Mouse (Mus musculus) hindbrain, embryonic 10.5 days (tissue): ENCODE measurements around the gene Kiss1r. TPM values are rescaled to one million over a fixed set of nuclear protein-coding genes. Genes with fewer than 3 reads are reported as not detected.

Experiments used
- DNase-seq: peaks from one replicate; pipeline ENCODE4 v3.0.0-alpha.2; 2017; ENCODE audit warnings: low spot score
- H3K27ac ChIP-seq: fragments of 300-500 bp; sonication (generic); 2 replicates; pipeline ENCODE4 v1.5.1; 2016; ENCODE audit warnings: mild to moderate bottlenecking, moderate library complexity
- H3K27me3 ChIP-seq: fragments of 300-500 bp; sonication (generic); 2 replicates; pipeline ENCODE4 v1.6.1; 2016; ENCODE audit warnings: mild to moderate bottlenecking; ENCODE audit not compliant: poor library complexity, insufficient read depth, severe bottlenecking
- H3K36me3 ChIP-seq: fragments of 300-500 bp; sonication (generic); 2 replicates; pipeline ENCODE4 v1.6.1; 2016; ENCODE audit warnings: mild to moderate bottlenecking, moderate library complexity
- H3K4me1 ChIP-seq: fragments of 300-500 bp; sonication (generic); replicated peaks from 2 replicates; pipeline ENCODE4 v1.6.1; 2016; ENCODE audit warnings: mild to moderate bottlenecking
- H3K4me3 ChIP-seq: fragments of 300-500 bp; sonication (generic); 2 replicates; pipeline ENCODE4 v1.5.1; 2016; ENCODE audit warnings: mild to moderate bottlenecking, moderate library complexity
- H3K9me3 ChIP-seq: fragments of 300-500 bp; sonication (generic); 2 replicates; pipeline ENCODE4 v1.6.1; 2016; ENCODE audit warnings: mild to moderate bottlenecking, moderate library complexity
- WGBS: fragments of 180-500 bp; shearing (Covaris S2); methylation state at CpG from one replicate; pipeline ENCODE4 v1.1.7; 2016; 5-methylcytosine and 5-hydroxymethylcytosine counted together
- polyA plus RNA-seq: library from polyadenylated mRNA; unstranded; fragments of >200 nt; fragmentation: Nextera tagmentation; extraction: Ambion mirVana; gene quantifications from 2 replicates; pipeline ENCODE4 v1.2.1, GENCODE M21; 2016

The Kiss1r gene
- polyA plus RNA-seq, 1 experiment from 2014 or later: 0.72 TPM

DNA sequence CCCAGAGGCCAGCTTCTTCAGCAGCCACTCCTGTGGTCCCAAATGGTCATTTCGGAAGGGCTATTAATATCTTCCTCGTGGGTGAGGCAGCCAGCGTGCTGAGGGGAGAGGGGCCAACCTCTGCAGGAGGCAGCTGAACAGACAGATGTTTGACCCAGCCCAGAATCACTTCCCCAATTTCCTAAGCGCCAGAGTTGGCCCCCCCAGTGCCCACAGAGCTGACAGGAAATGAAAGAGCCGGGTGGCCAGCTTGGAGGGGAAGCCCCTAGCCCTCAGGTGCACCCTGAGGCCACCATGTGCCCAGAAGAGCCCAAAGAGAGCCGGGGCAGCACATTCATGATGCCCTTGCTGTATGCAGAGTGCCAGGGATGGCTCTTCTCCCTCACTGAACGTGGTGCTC is 24.0 kb downstream of the Kiss1r start:
- WGBS: 71% methylated on average over 7 of the region's 7 CpGs
- no peak overlapping the region for H3K4me3 ChIP-seq
- peaks cover 91% of the 10 kb centered on the region for H3K27me3 ChIP-seq
- H3K36me3 ChIP-seq: peaks cover 55% of the 10 kb centered on the region
- H3K4me1 ChIP-seq: peaks cover 80% of the 10 kb centered on the region
- DNase-seq: no peak
- no peaks in the 10 kb centered on the region for H3K9me3 ChIP-seq
- H3K27ac ChIP-seq: no peak overlapping the region

GRCm38 (mm10) chr10:79942988-79943387 is 26.2 kb downstream of the Kiss1r start:
- WGBS: 82% methylated on average over 1 of the region's 1 CpGs
- no peak for DNase-seq
- Histone ChIP-seq H3K27me3 (peaks cover 79% of the 10 kb centered on the region), H3K9me3 (no peaks in the 10 kb centered on the region), H3K36me3 (peaks cover 49% of the 10 kb centered on the region), H3K4me1 (peaks cover 79% of the 10 kb centered on the region), H3K27ac (peak overlapping the region; percentile 85; the same call in 1 of the 2 replicates), H3K4me3 (no peak overlapping the region)

GRCm38 (mm10) chr10:79943471-79943901 is 26.7 kb downstream of the Kiss1r start:
- Histone ChIP-seq H3K27ac (peak overlapping the region; percentile 85; the same call in 1 of the 2 replicates), H3K4me1 (peaks cover 74% of the 10 kb centered on the region), H3K4me3 (no peak overlapping the region), H3K9me3 (no peaks in the 10 kb centered on the region), H3K27me3 (peaks cover 77% of the 10 kb centered on the region), H3K36me3 (peaks cover 47% of the 10 kb centered on the region)
- 82% methylated on average over 9 of the region's 9 CpGs for WGBS
- no peak for DNase-seq

DNA sequence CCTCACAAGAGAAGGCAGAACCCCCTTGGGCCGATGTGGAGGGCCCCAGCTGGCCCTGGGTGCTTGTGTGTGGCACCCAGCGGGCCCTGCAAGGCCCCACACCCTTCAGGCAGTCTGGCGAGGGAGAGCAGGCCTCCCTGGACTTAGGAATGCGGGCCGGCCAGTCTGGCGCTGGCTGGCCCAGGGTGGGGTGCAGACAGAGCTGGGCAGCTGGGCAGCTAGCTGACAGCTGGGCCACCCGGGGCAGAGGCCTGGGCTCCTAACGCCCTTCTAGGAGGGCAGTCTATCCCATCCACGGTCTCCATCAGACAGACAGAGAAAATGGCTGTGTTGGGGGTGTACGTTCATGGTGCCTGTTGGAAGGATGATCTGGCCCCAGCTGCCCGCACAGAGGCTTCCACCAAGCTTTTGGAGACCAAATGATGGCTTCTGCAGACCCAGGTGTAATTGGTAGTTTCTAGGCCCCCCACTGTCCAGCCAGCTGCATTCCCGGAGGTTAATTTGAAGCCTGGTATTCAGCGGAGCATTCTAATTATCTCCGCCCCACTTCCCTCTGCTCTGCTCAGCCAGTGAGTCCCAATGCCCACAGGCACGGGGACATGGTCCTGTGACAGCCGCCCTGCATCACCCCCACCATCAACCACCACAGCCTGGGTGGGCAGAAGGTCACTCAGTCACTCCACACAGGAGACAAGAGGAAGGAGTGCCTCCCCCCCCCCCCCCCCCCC is 28.9 kb downstream of the Kiss1r start:
- H3K4me1 ChIP-seq: peaks cover 60% of the 10 kb centered on the region
- peak overlapping the region; percentile 85 for H3K27ac ChIP-seq
- no peaks in the 10 kb centered on the region for H3K9me3 ChIP-seq
- peaks cover 76% of the 10 kb centered on the region for H3K27me3 ChIP-seq
- WGBS: 20% methylated on average over 16 of the region's 16 CpGs
- DNase-seq: peak; percentile 71
- H3K36me3 ChIP-seq: peaks cover 55% of the 10 kb centered on the region
- peak overlapping the region; percentile 26 for H3K4me3 ChIP-seq

GRCm38 (mm10) chr10:79946752-79947322 is 30.1 kb downstream of the Kiss1r start:
- H3K9me3 ChIP-seq: no peaks in the 10 kb centered on the region
- H3K4me3 ChIP-seq: peak overlapping the region; percentile 26
- no peak for DNase-seq
- H3K27me3 ChIP-seq: peaks cover 76% of the 10 kb centered on the region
- WGBS: 12% methylated on average over 7 of the region's 7 CpGs
- H3K4me1 ChIP-seq: peaks cover 56% of the 10 kb centered on the region
- H3K27ac ChIP-seq: peak overlapping the region; percentile 85
- peaks cover 55% of the 10 kb centered on the region for H3K36me3 ChIP-seq

- Histone ChIP-seq H3K9me3 (no peaks in the 10 kb centered on the region), H3K4me3 (peak overlapping the region; percentile 26; the same call in 1 of the 2 replicates), H3K27ac (peak overlapping the region; percentile 85), H3K36me3 (peaks cover 52% of the 10 kb centered on the region), H3K4me1 (peaks cover 56% of the 10 kb centered on the region), H3K27me3 (peaks cover 74% of the 10 kb centered on the region)
- no peak for DNase-seq
- 78% methylated on average over 6 of the region's 6 CpGs for WGBS
These were observed 30.7 kb downstream of the Kiss1r start for GRCm38 (mm10) chr10:79947502-79947901.

DNA sequence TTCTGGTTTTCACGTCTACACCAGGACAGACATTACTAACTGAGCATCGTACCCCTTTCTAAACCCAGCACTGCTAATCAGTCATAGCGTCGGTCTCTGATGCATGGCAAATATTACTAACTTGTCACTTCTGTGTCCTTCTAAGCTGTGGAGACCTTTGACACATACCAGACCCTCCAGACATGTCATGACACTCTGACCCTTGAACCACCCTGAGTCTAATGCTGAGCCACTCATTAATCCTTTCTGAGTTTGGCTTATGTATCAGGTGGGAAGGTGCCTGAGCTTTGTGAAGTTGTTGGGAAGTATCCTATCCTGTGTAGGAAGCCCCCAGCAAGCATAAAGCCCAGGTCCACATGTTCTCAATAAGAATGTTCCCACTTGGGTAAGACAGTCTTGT is 33.1 kb downstream of the Kiss1r start:
- no peaks in the 10 kb centered on the region for H3K9me3 ChIP-seq
- no peak overlapping the region for H3K4me3 ChIP-seq
- peaks cover 68% of the 10 kb centered on the region for H3K36me3 ChIP-seq
- DNase-seq: no peak
- 93% methylated on average over 4 of the region's 4 CpGs for WGBS
- no peak overlapping the region for H3K27ac ChIP-seq
- peaks cover 41% of the 10 kb centered on the region for H3K4me1 ChIP-seq
- peaks cover 73% of the 10 kb centered on the region; the same call in 1 of the 2 replicates for H3K27me3 ChIP-seq

GRCm38 (mm10) chr10:79950661-79951060 is 33.9 kb downstream of the Kiss1r start:
- Histone ChIP-seq H3K4me3 (no peak overlapping the region), H3K9me3 (no peaks in the 10 kb centered on the region), H3K4me1 (peaks cover 37% of the 10 kb centered on the region), H3K27ac (no peak overlapping the region), H3K27me3 (peaks cover 75% of the 10 kb centered on the region), H3K36me3 (peaks cover 68% of the 10 kb centered on the region)
- no peak for DNase-seq
- WGBS: 79% methylated on average over 18 of the region's 18 CpGs

DNA sequence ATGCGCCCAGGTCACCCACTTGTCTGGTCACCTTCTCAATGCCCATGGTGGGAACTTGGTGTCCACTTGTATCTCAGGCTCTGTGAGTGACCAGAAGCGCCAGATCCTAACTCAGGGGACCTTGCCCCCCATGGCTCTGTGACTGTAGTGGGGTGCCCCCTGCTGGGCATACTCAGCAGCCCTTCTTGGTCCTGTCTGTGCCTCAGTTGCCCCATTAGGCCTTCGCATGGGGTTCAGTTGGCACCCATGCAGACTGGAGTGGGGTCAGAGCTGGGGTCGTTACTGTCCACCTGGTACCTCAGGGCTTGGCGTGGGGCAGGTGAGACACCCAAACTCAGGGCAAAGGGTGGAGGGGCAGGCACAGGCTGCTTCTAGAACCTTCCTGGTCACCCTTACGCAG is 37.2 kb downstream of the Kiss1r start:
- DNase-seq: no peak
- H3K4me3 ChIP-seq: no peak overlapping the region; the same call in 1 of the 2 replicates
- no peak overlapping the region for H3K27ac ChIP-seq
- no peaks in the 10 kb centered on the region for H3K9me3 ChIP-seq
- 89% methylated on average over 6 of the region's 6 CpGs for WGBS
- H3K36me3 ChIP-seq: peaks cover 47% of the 10 kb centered on the region
- peaks cover 37% of the 10 kb centered on the region for H3K4me1 ChIP-seq
- peaks cover 74% of the 10 kb centered on the region for H3K27me3 ChIP-seq

GRCm38 (mm10) chr10:79955691-79956090 is 38.9 kb downstream of the Kiss1r start:
- DNase-seq: no peak
- no peaks in the 10 kb centered on the region for H3K9me3 ChIP-seq
- peak overlapping the region; percentile 13; the same call in 1 of the 2 replicates for H3K27ac ChIP-seq
- peaks cover 58% of the 10 kb centered on the region for H3K27me3 ChIP-seq
- peaks cover 38% of the 10 kb centered on the region for H3K4me1 ChIP-seq
- peak overlapping the region; percentile 2; the same call in 1 of the 2 replicates for H3K4me3 ChIP-seq
- peaks cover 30% of the 10 kb centered on the region for H3K36me3 ChIP-seq
- 71% methylated on average over 9 of the region's 9 CpGs for WGBS

GRCm38 (mm10) chr10:79956643-79957154 is 39.9 kb downstream of the Kiss1r start:
- 20% methylated on average over 4 of the region's 4 CpGs for WGBS
- no peak for DNase-seq
- Histone ChIP-seq H3K36me3 (peaks cover 26% of the 10 kb centered on the region), H3K27me3 (peaks cover 48% of the 10 kb centered on the region), H3K4me1 (peaks cover 43% of the 10 kb centered on the region), H3K4me3 (no peak overlapping the region), H3K27ac (peak overlapping the region; percentile 66; the same call in 1 of the 2 replicates), H3K9me3 (no peaks in the 10 kb centered on the region)

DNA sequence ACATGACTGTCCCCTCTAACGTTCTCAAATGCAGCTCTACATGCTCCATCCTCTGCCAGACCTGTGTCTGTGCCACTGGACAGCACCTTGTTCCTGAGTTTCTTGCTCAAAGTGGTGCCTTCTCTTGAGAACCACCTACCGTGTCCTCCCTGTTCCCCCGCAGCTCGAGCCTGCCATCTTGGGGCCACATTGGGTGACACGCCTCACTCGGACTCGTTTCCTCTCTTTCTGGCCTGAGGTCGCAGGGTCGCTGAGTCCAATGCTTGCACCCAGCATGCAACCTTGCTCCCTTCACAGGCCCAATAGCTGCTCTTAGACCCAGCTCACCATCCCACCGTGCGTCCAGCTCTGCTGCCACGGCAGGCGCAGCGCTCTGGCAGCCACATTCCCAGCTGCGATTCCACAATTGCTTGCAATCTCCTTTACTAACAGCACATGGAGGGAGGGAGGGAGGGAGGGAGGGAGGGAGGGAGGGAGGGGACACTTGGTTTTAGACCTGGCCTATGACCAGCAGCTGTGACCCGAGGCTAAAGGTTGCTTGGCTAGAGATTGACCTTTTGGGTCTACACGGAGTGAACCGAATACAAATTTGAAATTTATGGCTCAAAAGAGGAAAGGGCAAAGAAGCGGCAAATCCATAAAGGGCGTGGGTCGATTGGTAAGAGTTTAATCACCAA is 41.5 kb downstream of the Kiss1r start:
- Histone ChIP-seq H3K4me1 (peaks cover 43% of the 10 kb centered on the region), H3K9me3 (no peaks in the 10 kb centered on the region), H3K27ac (peak overlapping the region; percentile 60; the same call in 1 of the 2 replicates), H3K36me3 (peaks cover 32% of the 10 kb centered on the region), H3K4me3 (peak overlapping the region; percentile 30), H3K27me3 (peaks cover 38% of the 10 kb centered on the region)
- peak; percentile 84 for DNase-seq
- 11% methylated on average over 21 of the region's 21 CpGs for WGBS
